Mouse (Mus musculus) erythroblast, embryonic 14.5 days (primary cell): Measurements from ENCODE around the gene Zfp335.

ENCODE experiments used
- GATA1 ChIP-seq: IDR thresholded peaks from 2 replicates; pipeline ENCODE4 v1.6.1; 2012; ENCODE audit warnings: low read length, inconsistent platforms, mixed read lengths
- TAL1 ChIP-seq: IDR thresholded peaks from 3 replicates; pipeline ENCODE4 v1.6.1; 2012; ENCODE audit warnings: low read length, inconsistent platforms, mixed read lengths

GRCm38 (mm10) chr2:164921984-164922383 is 10.4 kb upstream of the Zfp335 start:
- TF ChIP-seq GATA1 (no peak), TAL1 (no peak)
